Mouse (Mus musculus) adrenal gland, postnatal 4 days (tissue): Measurements from ENCODE around the gene Schip1. TPM values are rescaled to one million over a fixed set of nuclear protein-coding genes. Genes with fewer than 3 reads are reported as not detected.

Experiments used
- DNase-seq, 2 experiments: peaks; one replicate each; pipeline ENCODE4 v3.0.0; 2021 to 2022; ENCODE audit warnings: low spot score in 2 of 2, mixed read lengths in 2 of 2
- total RNA-seq, 2 experiments: library from RNA; stranded (reverse); gene quantifications; 2 replicates each; pipeline ENCODE4 v1.2.3; 2021

The Schip1 gene
- total RNA-seq, 2 experiments from 2014 or later: 27.5 to 31.2 TPM

DNA sequence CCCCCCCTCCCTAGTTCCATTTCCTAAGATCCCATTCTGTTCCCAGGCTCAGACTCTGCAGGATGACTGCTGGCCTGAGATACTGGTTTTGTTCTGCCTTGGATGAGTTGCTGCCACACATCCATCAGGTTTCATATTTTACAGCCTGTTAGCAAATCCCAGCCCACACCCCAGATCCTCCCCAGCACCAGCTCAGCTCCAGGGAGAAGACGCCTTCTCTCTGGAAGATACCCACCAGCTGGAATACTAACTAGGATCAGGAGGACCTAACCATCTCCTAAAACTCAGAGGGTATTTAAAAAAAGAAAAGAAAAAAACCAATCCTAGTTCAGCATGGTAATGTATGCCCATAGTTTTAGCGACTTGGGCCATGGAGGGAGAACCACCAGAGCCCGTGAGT lies 585.6 kb downstream of the Schip1 start:
- no peak for DNase-seq

DNA sequence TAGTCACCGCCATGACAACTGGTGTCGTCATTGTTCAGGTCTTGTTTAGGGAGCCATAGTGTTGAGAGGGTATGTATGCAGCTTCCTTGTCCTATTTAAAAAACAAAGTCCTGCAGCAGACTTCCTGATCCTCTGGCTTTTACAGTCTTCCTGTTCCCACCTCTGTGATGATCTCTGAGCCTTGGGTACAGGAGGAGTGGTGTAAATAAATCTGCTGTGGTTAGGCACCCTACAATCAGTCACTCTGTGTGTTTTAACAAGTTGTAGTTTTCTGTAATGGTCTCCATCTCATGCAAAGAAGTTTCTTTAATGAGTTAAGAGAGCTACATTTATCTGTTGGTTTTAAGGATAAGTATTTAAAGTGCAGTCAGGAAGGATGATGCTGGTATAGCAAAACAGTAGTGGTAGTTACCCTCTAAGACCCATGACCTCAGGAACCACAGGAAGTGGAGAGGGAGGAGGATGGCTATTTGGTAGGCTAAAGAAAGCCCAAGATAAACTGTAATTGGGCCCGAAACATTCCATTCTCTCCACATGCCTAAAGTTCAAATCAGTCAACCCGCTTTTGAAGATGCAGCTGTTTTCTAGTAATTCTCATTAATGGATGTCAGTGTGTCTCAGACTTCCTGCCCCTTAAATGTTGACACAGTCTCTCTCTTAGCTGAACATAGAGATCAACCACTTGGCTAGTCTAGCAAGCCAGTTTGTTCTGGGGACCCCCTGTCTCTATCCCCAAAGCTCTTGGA lies 592.2 kb downstream of the Schip1 start:
- DNase-seq: no peak

DNA sequence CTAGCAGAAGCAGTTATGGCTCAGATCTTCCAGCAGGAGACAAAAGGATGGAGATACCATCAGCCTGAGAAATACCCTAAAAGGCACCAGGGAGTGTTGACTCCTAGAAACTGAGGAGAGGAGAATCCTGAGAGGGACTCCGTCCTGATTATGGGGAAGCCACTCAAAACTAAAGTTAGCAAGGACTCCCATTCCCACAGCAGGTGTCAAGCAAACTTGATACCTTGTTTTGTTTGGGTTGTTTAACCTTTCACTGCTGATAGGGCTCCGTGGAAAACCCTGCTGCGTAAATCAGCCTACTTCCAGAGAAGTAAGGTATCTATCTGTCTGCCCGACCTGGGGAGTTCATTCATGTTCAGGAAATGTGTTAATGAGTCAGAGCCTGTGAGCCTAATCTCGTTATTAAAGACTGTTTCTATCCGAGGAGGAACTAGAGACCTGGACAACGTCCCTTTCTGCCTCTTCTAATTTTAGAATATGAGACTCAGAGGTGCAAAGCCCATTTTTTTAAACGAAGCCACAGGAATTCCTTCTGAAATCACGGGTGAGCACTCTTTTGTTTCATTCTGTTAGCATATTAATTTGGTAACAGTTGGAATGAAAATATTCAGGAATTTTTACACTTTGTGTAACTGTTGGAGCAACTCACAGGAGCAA lies 593.1 kb downstream of the Schip1 start:
- no peak for DNase-seq

GRCm38 (mm10) chr3:68659996-68660395 lies 595.4 kb downstream of the Schip1 start:
- no peak for DNase-seq

GRCm38 (mm10) chr3:68660538-68660937 lies 595.9 kb downstream of the Schip1 start:
- no peak for DNase-seq

DNA sequence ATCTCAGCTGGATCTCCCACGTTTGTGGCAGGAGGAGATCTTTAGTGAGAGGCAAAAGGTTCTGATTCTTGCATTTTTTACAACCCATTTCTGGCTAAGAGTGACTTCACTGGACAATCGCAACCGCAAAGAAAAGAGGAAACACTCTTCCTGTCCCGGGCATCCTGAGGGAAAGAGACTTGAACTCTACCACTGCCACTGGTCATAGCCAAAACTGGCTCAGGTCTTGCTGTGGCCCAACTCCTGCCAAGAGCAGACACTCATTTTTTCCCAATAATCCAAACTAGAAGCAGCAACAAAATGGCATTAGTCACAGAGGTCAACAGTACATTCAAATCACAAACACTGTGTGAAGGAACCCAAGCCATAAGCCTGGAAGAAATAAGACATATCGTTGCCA lies 597.8 kb downstream of the Schip1 start:
- DNase-seq: no peak

GRCm38 (mm10) chr3:68664337-68664736 lies 599.7 kb downstream of the Schip1 start:
- no peak for DNase-seq

- DNase-seq: no peak
Measured at GRCm38 (mm10) chr3:68666377-68666776, 601.8 kb downstream of the Schip1 start.

DNA sequence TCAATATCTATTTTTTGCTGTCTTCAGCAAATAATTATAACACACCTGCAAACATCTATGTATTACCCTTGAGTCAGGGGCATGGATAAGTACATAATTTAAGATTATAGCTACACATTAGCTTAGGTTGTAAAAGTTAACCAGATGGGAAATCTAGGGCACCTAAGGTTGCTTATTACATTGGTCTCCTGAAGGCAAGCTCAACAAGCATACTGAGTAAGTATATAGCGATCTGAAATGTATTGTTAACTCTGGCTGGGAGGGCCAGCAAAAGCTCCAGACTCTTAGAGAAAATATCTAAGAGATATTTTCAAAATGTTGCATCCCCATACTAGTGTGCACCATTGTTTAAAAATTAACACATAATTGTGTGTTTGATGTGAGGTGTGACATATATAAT lies 603.2 kb downstream of the Schip1 start:
- no peak for DNase-seq

GRCm38 (mm10) chr3:68669418-68669974 lies 604.9 kb downstream of the Schip1 start:
- DNase-seq: no peak

DNA sequence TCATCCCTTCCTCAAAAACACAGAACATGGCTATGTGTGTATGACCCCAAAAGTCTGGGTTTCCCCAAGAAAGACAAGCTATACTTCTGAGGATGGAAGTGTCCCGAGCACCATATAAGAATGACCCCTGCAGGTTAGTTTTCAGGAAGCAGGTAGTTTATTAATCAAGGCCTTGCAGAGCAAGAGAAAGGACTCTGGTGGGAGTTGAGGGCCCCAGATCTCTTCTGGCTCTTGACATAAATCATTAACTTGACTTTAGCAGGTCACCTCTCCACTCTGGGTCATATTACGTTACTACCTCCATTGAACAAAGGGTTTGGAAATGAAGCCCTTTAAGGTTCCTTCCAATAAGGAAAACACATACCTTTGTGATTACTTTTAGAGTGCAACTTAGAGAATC lies 610.1 kb downstream of the Schip1 start:
- DNase-seq: no peak

GRCm38 (mm10) chr3:68675216-68675835 lies 610.7 kb downstream of the Schip1 start:
- DNase-seq: no peak

Other genes with a start within 250 kb of the Schip1 start
- not detected for gene Iqcj, start 172.6 kb upstream of the Schip1 start, total RNA-seq
- under 1 TPM; 0.31 to 0.59 TPM for gene Iqschfp, start 172.6 kb upstream of the Schip1 start, total RNA-seq